Mouse (Mus musculus) heart, postnatal 14 days (tissue): ENCODE measurements at regions not wholly inside any gene's neighbourhood (a gene's known extent, or its start where the extent isn't known, plus 50 kb on each side); places are given as distances from the start of the nearest gene placed in this dataset.
A peak's percentile ranks its signal among the peaks of the same experiment; 100 is the strongest.

Experiments
- DNase-seq, 2 experiments: peaks; one replicate each; pipeline ENCODE4 v3.0.0; 2021 to 2022
- intact Hi-C: fragments of 180-260 bp; cut with DNase I; formaldehyde crosslinking; loops from one replicate; pipeline ENCODE4 v1.15.1; 2025

- intact Hi-C loops = loop anchor here (5.0 kb wide), 1 partner anchor 166 kb away; no protein-coding TSS in a partner anchor
- DNase-seq = peak; percentile 49 to 52
These were observed 124.3 kb upstream of the Foxa2 start for GRCm38 (mm10) chr2:148171113-148171512.

DNA sequence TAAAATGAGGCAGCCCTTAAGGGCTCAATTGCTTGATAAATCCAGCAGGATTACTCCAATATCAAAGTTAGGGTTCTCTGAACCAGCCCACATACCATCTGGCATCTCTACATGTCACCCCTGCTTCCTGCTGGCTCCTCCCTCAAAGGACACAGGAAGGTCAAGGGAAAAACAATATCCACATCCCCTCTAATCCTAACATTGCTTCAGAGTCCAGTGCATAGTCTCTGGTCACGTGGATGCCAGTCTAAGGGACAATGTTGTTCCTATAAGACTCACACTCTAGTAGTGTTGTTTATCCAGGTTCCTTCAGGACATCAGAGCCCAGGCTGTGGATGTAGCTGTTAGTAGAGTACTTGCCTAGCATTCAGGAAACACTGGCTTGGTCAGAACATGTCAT lies 124.9 kb upstream of the Foxa2 start:
- intact Hi-C loops = loop anchor here (5.0 kb wide), 1 partner anchor 166 kb away; no protein-coding TSS in a partner anchor
- no peak for DNase-seq

GRCm38 (mm10) chr2:148175251-148175927 lies 128.6 kb upstream of the Foxa2 start:
- intact Hi-C loops = no loop called here

DNA sequence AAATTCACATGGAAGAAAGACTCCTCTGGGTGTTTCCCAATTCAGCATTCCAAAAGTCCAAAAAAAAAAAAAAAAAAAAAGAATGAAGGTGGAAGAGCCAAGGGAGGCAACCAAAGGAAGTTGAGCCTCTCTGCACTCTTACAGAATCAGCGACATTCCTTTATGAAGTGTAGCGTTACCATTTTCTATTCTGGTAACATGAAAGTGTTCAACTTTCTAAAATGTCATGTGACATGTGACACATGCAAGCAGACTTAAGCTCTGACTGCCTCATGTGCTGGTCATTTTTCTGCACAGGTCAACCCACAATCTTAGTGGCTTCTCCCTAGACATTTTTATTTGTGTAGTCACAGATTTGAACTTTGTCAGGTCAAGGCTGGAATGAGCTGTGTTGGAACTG lies 133.5 kb upstream of the Foxa2 start:
- no peak for DNase-seq
- intact Hi-C loops = no loop called here

More at GRCm38 (mm10) chr2:148175251-148175927, 128.6 kb upstream of the Foxa2 start:
- DNase-seq = no peak

GRCm38 (mm10) chr2:148181518-148181917 lies 134.7 kb upstream of the Foxa2 start:
- intact Hi-C loops = no loop called here
- DNase-seq = no peak

DNA sequence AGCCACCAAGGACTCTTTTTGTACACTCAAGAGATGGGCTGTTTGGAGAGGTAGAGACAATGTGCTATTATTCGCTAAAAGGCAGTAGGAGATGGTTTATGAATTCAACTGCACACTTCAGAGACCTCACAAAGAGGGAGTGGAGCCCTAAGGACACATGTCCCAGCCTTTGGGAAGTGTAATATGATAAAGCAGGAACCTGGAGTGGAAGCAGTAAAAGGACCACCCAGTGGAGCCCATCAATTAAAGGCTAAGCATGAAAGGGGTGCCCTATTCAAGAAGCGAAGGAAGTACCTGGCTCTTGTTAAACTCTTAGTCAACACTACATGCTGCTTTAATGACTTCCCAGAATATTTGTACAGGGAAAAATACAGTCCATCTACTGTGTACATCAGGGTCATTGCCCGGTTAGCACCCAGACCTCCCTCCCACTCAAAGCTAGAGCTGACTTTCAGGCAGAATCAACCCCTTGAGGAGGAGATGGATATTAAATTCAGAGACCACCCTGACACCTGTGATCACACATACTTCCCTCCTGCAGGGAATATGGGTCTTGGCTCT lies 135.8 kb upstream of the Foxa2 start:
- DNase-seq = no peak
- intact Hi-C loops = no loop called here

DNA sequence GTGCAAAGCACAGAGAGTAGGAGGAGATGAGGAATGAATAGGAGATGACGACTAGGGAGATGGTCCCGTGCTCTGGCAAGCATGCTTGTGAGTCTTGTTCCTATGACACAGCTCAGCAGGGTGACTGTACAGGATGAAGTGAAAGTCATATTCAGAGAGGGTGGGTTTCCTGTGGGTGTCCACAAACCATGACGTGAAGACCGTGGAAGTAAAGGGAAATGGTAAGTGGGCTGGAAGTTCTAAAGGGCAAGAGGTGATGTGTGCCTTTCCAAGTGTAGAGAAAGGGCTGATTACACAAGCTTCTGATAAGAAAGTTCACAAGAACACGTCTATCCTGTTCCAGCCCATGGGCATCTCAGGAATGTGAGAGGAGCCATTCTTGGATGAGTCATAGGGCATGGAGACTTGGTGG lies 138.0 kb upstream of the Foxa2 start:
- DNase-seq = no peak
- intact Hi-C loops = no loop called here

GRCm38 (mm10) chr2:148186363-148186991 lies 139.7 kb upstream of the Foxa2 start:
- intact Hi-C loops = no loop called here

GRCm38 (mm10) chr2:148188865-148189264 lies 142.1 kb upstream of the Foxa2 start:
- intact Hi-C loops = no loop called here
- DNase-seq = peak in 1 of 2 experiments; percentile 55

More at GRCm38 (mm10) chr2:148186363-148186991, 139.7 kb upstream of the Foxa2 start:
- DNase-seq = no peak

DNA sequence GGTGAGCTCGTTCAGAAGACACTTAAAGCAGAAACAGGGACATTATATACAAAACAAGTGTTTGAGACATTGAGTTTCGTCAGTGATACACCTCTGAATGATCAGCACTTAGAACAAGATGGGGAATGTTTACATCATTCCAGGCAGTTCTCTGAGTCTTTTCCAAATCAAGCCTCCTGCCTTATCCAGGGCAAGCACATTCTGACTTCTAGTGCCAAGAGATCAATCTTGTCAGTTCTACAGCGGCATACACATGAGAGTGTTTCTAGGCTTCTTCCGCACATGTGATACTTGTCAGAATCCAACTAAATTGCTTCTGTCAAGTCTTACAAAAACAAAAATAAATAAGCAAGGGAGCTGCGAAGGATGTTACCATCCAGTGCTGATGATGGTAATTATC lies 142.5 kb upstream of the Foxa2 start:
- no peak for DNase-seq
- intact Hi-C loops = no loop called here

DNA sequence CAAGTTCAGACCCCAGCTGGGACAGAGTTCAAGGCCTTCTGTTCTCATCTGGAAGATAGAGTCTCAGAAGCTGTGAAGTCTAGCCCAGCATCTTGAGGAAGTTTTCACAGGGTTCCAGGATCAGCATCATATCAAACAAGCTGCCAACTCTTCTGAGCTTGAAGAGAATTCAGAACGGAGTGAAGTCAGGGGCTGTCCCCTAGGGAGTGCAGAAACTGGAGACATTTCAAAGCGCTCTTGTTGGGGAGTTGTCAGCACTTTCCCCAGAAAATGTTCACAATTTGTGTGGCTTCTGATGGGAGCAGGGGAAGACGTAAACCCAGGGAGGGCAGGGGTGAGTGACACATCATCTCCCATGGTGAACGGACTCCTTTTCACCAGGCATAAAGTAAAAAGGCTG lies 146.2 kb upstream of the Foxa2 start:
- peak; percentile 36 to 68 for DNase-seq
- intact Hi-C loops = no loop called here

GRCm38 (mm10) chr2:148197375-148198015 lies 150.7 kb upstream of the Foxa2 start:
- DNase-seq = no peak
- intact Hi-C loops = no loop called here

GRCm38 (mm10) chr2:148206633-148207032 lies 159.9 kb upstream of the Foxa2 start:
- intact Hi-C loops = no loop called here
- DNase-seq = no peak

- no peak for DNase-seq
- intact Hi-C loops = no loop called here
These were observed 164.0 kb upstream of the Foxa2 start for GRCm38 (mm10) chr2:148210813-148211212.

- DNase-seq = no peak
- intact Hi-C loops = no loop called here
These were observed 170.4 kb upstream of the Foxa2 start for GRCm38 (mm10) chr2:148217136-148217535.

- no peak for DNase-seq
- intact Hi-C loops = no loop called here
These were observed 161.3 kb upstream of the Sstr4 start for GRCm38 (mm10) chr2:148233691-148234300.

- intact Hi-C loops = no loop called here
- DNase-seq = no peak
These were observed 158.0 kb upstream of the Sstr4 start for GRCm38 (mm10) chr2:148237121-148237520.

- intact Hi-C loops = no loop called here
- no peak for DNase-seq
These were observed 156.1 kb upstream of the Sstr4 start for GRCm38 (mm10) chr2:148239046-148239445.

GRCm38 (mm10) chr2:148242242-148242641 lies 152.9 kb upstream of the Sstr4 start:
- DNase-seq = no peak
- intact Hi-C loops = no loop called here

DNA sequence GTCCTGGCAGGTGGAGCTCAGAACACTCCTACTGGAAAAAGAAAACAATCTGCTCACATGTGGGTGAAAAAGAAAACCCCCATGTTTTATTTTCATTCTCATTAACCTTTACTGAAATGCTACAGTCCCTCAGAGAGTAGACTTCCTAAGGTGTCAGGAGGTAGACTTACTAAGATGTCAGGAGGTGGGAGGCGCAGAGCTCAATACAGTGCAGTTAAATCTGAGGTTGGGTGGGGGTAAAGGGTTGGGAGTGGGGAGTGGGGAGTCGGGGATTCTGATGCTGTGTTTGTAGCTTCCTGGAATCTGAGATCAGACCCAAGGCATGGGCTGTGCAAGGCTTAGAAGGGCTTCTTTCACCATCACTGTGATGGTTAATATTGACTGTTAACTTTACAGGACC lies 149.6 kb upstream of the Sstr4 start:
- DNase-seq = no peak
- intact Hi-C loops = no loop called here

GRCm38 (mm10) chr2:148250902-148251301 lies 144.2 kb upstream of the Sstr4 start:
- intact Hi-C loops = no loop called here

More at GRCm38 (mm10) chr2:148250902-148251301, 144.2 kb upstream of the Sstr4 start:
- DNase-seq = no peak
